8 mouse cellular contexts compared by ENCODE assay signal in the genomic region with DNA sequence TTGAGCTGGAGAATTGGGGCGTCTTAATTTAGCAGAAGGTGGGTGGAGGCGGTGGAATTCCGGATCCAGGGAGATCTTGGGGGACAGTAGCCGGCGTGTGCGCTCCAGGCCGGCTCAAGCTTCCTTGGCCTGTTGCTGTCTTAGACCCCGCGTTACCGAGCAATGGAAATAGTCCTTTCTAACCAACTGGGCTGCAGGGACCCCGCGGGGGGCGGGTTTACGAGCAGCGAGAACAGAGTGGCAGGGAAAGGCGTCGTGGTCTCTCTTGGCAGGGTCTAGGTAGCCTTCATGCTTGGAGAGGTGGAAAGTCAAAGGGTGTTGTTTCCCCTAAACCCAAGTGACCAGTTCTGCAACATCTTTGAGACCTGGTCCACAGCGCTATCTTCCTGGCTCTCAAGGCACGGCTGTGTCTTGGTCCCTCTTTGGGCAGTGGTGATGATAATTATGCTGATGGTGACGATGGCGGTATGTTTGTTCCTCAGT. TPM values are rescaled to one million over a fixed set of nuclear protein-coding genes. Genes with fewer than 3 reads are reported as not detected.
DNase-seq lines count a peak whose midpoint lies in the region; ATAC-seq and TF ChIP-seq lines count a peak whose summit lies in the region.

No protein-coding gene starts in this region.

- DNase-seq in layer of hippocampus, adult 2 months (ENCODE audit: low spot score in 2 of 2), result no peak
- no peak for DNase-seq in layer of hippocampus, adult 11-12 months (ENCODE audit: low spot score)
- peak; percentile 42 for DNase-seq in R1 (ENCODE audit: low read depth, low spot score)
- DNase-seq in adrenal gland, adult 8-10 months, result no peak

- no peak overlapping the region for H3K27ac ChIP-seq in layer of hippocampus, adult 2 months
- H3K27ac ChIP-seq in forebrain, embryonic 13.5 days, result no peak overlapping the region
- H3K27ac ChIP-seq in kidney, embryonic 16.5 days (ENCODE audit: low read length), result peak overlapping the region; percentile 41; the same call in 1 of the 2 replicates
- no peak overlapping the region for H3K27ac ChIP-seq in midbrain, embryonic 12.5 days (replicated peaks)

- WGBS in forebrain, embryonic 13.5 days, result 0% methylated on average over 21 of the region's 21 CpGs
- under 1% methylated on average over 21 of the region's 21 CpGs for WGBS in kidney, embryonic 16.5 days
- 0% methylated on average over 20 of the region's 21 CpGs for WGBS in midbrain, embryonic 12.5 days

- peak overlapping the region; percentile 50 for H3K9ac ChIP-seq in forebrain, embryonic 13.5 days
- H3K9ac ChIP-seq in kidney, embryonic 16.5 days (replicated peaks; ENCODE audit: low read length), result peak overlapping the region; percentile 69
- peak overlapping the region; percentile 50 for H3K9ac ChIP-seq in midbrain, embryonic 12.5 days (replicated peaks)

- peak; percentile 52 for ATAC-seq in forebrain, embryonic 13.5 days
- peak; percentile 28 for ATAC-seq in kidney, embryonic 16.5 days (ENCODE audit: low FRiP score, low TSS enrichment)
- ATAC-seq in midbrain, embryonic 12.5 days (ENCODE audit: low FRiP score, low read depth), result peak; percentile 42
- ATAC-seq in granulocyte monocyte progenitor cell, adult 5-6 weeks (replicated peaks; ENCODE audit: poor library complexity, severe bottlenecking), result no peak

- no peaks in the 10 kb centered on the region for H3K9me3 ChIP-seq in forebrain, embryonic 13.5 days (replicated peaks)
- H3K9me3 ChIP-seq in kidney, embryonic 16.5 days (ENCODE audit: low read length), result no peaks in the 10 kb centered on the region
- H3K9me3 ChIP-seq in midbrain, embryonic 12.5 days, result no peaks in the 10 kb centered on the region

- H3K4me2 ChIP-seq in forebrain, embryonic 13.5 days, result peak overlapping the region; percentile 76
- peak overlapping the region; percentile 94 for H3K4me2 ChIP-seq in kidney, embryonic 16.5 days (replicated peaks; ENCODE audit: low read depth, low read length)
- peak overlapping the region; percentile 81 for H3K4me2 ChIP-seq in midbrain, embryonic 12.5 days (replicated peaks)

- H3K27me3 ChIP-seq in forebrain, embryonic 13.5 days, result peaks cover 68% of the 10 kb centered on the region
- peaks cover 26% of the 10 kb centered on the region for H3K27me3 ChIP-seq in kidney, embryonic 16.5 days (ENCODE audit: insufficient read depth, low read length)
- peaks cover 86% of the 10 kb centered on the region for H3K27me3 ChIP-seq in midbrain, embryonic 12.5 days

- H3K4me3 ChIP-seq in layer of hippocampus, adult 2 months, result peak overlapping the region; percentile 55
- H3K4me3 ChIP-seq in forebrain, embryonic 13.5 days, result peak overlapping the region; percentile 40
- peak overlapping the region; percentile 64 for H3K4me3 ChIP-seq in kidney, embryonic 16.5 days (ENCODE audit: low read length)
- H3K4me3 ChIP-seq in midbrain, embryonic 12.5 days, result peak overlapping the region; percentile 44

- TF ChIP-seq CTCF in layer of hippocampus, adult 2 months (conservative IDR thresholded peaks at IDR 0.05), result no peak

- H3K36me3 ChIP-seq in forebrain, embryonic 13.5 days (ENCODE audit: poor library complexity, severe bottlenecking), result no peaks in the 10 kb centered on the region
- no peaks in the 10 kb centered on the region for H3K36me3 ChIP-seq in kidney, embryonic 16.5 days (ENCODE audit: insufficient read depth, low read length)
- H3K36me3 ChIP-seq in midbrain, embryonic 12.5 days, result no peaks in the 10 kb centered on the region

- peaks cover 38% of the 10 kb centered on the region for H3K4me1 ChIP-seq in forebrain, embryonic 13.5 days
- peaks cover 19% of the 10 kb centered on the region for H3K4me1 ChIP-seq in kidney, embryonic 16.5 days (ENCODE audit: insufficient read depth, low read length)
- peaks cover 23% of the 10 kb centered on the region for H3K4me1 ChIP-seq in midbrain, embryonic 12.5 days

RNA-seq across cellular contexts. Expression of a gene that starts 4.5 kb away (rescaled TPM):
- total RNA-seq in layer of hippocampus, adult 2 months (2021), result 10 to 100 TPM; 40.4 to 40.5 TPM
- 4.1 and 4.9 TPM in 2 replicates for polyA plus RNA-seq in forebrain, embryonic 13.5 days (2015; fragmentation: Nextera tagmentation; extraction: Ambion mirVana)
- 47.1 and 47.9 TPM in 2 replicates for polyA plus RNA-seq in kidney, embryonic 16.5 days (2015; fragmentation: Nextera tagmentation; extraction: Ambion mirVana)
- 15.7 and 23.2 TPM in 2 replicates for polyA plus RNA-seq in midbrain, embryonic 12.5 days (2016; fragmentation: Nextera tagmentation; extraction: Ambion mirVana)
- not detected in 2 replicates for total RNA-seq in granulocyte monocyte progenitor cell, adult 5-6 weeks (2014; fragmentation: Nextera tagmentation)
- total RNA-seq in granulocyte monocyte progenitor cell, adult 5-6 weeks (2017), result not detected in 2 replicates
- total RNA-seq in adrenal gland, adult 8-10 months (2022), result 10 to 100 TPM; 40.5 to 55.6 (median 45.9) TPM

Comparison
In these comparisons a context has a peak if more than half of its experiments do, and no peak if none do; other contexts are left out.
1. RNA of a gene that starts 4.5 kb away (total RNA-seq): 40.5 to 55.6 TPM in adrenal gland, adult 8-10 months and 40.4 to 40.5 TPM in layer of hippocampus, adult 2 months; not detected in granulocyte monocyte progenitor cell, adult 5-6 weeks; every median in the first group is over 10 times any median in the second.
2. Peak in every context shown above with its lines, with median percentiles within 50 percentile points of each other: H3K4me3 ChIP-seq, H3K4me2 ChIP-seq and H3K9ac ChIP-seq.